Mouse (Mus musculus): ENCODE measurements around the gene Gm10647. TPM values are rescaled to one million over a fixed set of nuclear protein-coding genes. Genes with fewer than 3 reads are reported as not detected.
A peak's percentile ranks its signal among the peaks of the same experiment; 100 is the strongest.

Gm10647 gene
- polyA plus RNA-seq, 1 experiment = not detected

DNA sequence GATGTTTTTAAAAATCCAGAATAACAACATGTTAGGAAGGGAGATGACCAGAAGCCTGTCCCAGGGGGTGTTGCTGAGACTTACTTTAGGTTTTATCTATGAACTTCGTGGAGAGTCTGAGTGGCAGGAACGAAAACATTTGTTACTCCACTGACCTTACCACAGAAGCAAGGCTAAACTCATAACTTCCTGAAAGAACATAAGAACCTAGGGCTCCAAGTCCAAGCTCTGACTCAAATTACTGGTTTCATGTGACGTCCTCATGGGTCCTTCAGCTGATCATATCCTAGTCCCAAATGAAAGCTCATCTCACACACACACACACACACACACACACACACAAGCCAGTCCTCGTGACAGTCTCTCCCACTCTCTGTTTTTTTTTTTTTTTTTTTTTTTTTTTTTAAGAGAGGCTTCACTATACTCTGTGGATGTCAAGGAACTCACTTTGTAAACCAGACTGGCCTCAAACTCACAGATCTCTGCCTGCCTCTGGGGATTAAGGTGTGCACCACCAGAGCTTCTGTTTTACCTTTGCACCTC lies 35.6 kb downstream of the Gm10647 start:
- no peak overlapping the region for H3K4me3 ChIP-seq (ENCODE audit: insufficient read depth, poor library complexity, severe bottlenecking)
- TF ChIP-seq MYOG (IDR thresholded peaks at IDR 0.05; ENCODE audit: control insufficient read depth, extremely low read depth, insufficient read length) (no peak), MAX (IDR thresholded peaks at IDR 0.05) (no peak), MYOD1 (IDR thresholded peaks at IDR 0.05; ENCODE audit: control insufficient read depth, insufficient read length, low read depth) (no peak), USF1 (IDR thresholded peaks at IDR 0.05; ENCODE audit: low read depth) (no peak), CTCF (IDR thresholded peaks at IDR 0.05; ENCODE audit: control insufficient read depth, insufficient read depth, insufficient read length) (no peak), FOSL1 (IDR thresholded peaks at IDR 0.05; ENCODE audit: insufficient read depth, low read length, poor library complexity, severe bottlenecking) (no peak), CEBPB (IDR thresholded peaks at IDR 0.05; ENCODE audit: low read depth) (no peak)
- no peaks in the 10 kb centered on the region for H3K27me3 ChIP-seq (ENCODE audit: control insufficient read depth, insufficient read depth, insufficient read length)
- H3K36me3 ChIP-seq (ENCODE audit: control insufficient read depth, insufficient read depth) = no peaks in the 10 kb centered on the region
- no peak overlapping the region for H3ac ChIP-seq (ENCODE audit: control insufficient read depth, insufficient read length, low read depth)
- H3K79me2 ChIP-seq (ENCODE audit: control insufficient read depth, insufficient read depth) = no peaks in the 10 kb centered on the region
- H3K79me3 ChIP-seq (ENCODE audit: low read depth) = no peaks in the 10 kb centered on the region

DNA sequence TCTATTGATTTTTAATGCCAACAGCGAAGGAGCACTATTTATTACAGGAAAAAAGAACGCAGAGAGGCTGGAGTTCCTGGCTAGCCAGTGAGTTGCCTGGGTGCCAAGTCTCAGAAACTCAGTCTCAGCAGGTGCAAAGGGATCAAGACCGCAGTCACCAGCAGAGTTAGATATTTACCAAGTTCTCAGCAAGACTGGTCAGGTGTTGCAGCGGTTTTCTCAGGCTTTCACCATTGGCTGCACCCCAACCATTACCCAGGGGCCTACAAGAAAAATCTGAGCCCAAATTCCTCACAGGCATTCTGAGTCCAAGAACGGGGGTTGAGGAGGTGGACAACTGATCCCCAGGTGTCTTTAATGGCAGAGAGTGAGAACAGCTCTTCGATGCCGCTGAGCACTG lies 37.0 kb downstream of the Gm10647 start:
- no peak for TF ChIP-seq MYOD1 (IDR thresholded peaks at IDR 0.05; ENCODE audit: control insufficient read depth, insufficient read length, low read depth)
- TF ChIP-seq MYOG (IDR thresholded peaks at IDR 0.05; ENCODE audit: control insufficient read depth, extremely low read depth, insufficient read length) = no peak
- no peak for TF ChIP-seq CEBPB (IDR thresholded peaks at IDR 0.05; ENCODE audit: low read depth)
- no peak for TF ChIP-seq FOSL1 (IDR thresholded peaks at IDR 0.05; ENCODE audit: insufficient read depth, low read length, poor library complexity, severe bottlenecking)
- Histone ChIP-seq H3K79me2 (ENCODE audit: control insufficient read depth, insufficient read depth) (no peaks in the 10 kb centered on the region), H3K36me3 (ENCODE audit: control insufficient read depth, insufficient read depth) (no peaks in the 10 kb centered on the region), H3K27me3 (ENCODE audit: control insufficient read depth, insufficient read depth, insufficient read length) (no peaks in the 10 kb centered on the region), H3K79me3 (ENCODE audit: low read depth) (no peaks in the 10 kb centered on the region), H3ac (ENCODE audit: control insufficient read depth, insufficient read length, low read depth) (no peak overlapping the region), H3K4me3 (ENCODE audit: insufficient read depth, poor library complexity, severe bottlenecking) (no peak overlapping the region)

DNA sequence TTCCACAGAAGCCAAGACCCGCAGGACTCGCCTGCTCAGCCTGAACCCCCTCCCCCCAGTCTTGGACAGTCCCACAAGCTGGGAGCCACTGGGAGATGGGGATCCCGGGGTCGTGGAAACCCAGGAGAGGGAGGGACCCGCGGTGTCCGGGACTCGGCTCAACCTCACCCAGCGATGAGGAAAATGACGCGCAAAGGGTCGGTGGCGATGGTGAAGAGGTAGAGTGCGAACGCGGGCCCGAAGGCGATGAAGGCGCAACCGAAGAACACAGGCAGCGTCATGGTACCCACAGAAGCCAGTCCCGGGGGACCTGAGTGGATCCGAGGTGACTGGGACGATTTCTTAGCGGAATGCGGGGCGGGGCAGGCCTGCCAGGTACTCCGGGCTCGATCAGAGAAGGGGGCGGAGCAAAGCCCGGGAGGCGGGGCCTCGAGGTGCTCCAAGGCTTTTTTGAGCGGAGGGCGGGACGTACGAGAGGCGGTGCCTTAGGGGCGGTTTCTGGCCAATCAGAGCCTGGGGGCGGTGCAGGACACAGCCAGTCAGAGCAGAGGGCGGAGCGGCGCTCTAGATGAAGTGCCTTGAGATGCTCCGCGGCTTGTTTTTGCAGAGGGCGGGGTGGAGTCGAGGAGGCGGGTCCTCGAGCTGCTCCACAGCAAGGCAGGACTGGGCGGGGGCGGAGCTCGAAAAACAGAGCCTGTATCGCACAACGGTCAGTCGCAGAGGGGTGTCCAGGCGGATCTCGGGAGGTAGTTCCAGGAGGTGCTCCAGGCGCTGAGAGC lies 37.7 kb downstream of the Gm10647 start, which contains the start of gene Aph1c:
Aph1c (minus strand) TSS at position 409 of the 779 bp plus-strand sequence.
- Histone ChIP-seq H3ac (ENCODE audit: control insufficient read depth, insufficient read length, low read depth) (peak within 1 kb of the TSS; percentile 5), H3K27me3 (ENCODE audit: control insufficient read depth, insufficient read depth, insufficient read length) (no peaks in the 10 kb centered on the region)
- TF ChIP-seq USF1 (IDR thresholded peaks at IDR 0.05; ENCODE audit: low read depth) (no peak), CEBPB (IDR thresholded peaks at IDR 0.05; ENCODE audit: low read depth) (no peak), CTCF (IDR thresholded peaks at IDR 0.05; ENCODE audit: control insufficient read depth, insufficient read depth, insufficient read length) (no peak), FOSL1 (IDR thresholded peaks at IDR 0.05; ENCODE audit: insufficient read depth, low read length, poor library complexity, severe bottlenecking) (no peak), MYOG (IDR thresholded peaks at IDR 0.05; ENCODE audit: control insufficient read depth, extremely low read depth, insufficient read length) (no peak), MYOD1 (IDR thresholded peaks at IDR 0.05; ENCODE audit: control insufficient read depth, insufficient read length, low read depth) (no peak), MAX (IDR thresholded peaks at IDR 0.05) (no peak)

GRCm38 (mm10) chr9:66835097-66835480 lies 38.2 kb downstream of the Gm10647 start:
- TF ChIP-seq MYOG (IDR thresholded peaks at IDR 0.05; ENCODE audit: control insufficient read depth, extremely low read depth, insufficient read length) = no peak
- peak; percentile 11 for TF ChIP-seq MAX (IDR thresholded peaks at IDR 0.05)
- no peaks in the 10 kb centered on the region for H3K27me3 ChIP-seq (ENCODE audit: control insufficient read depth, insufficient read depth, insufficient read length)
- no peaks in the 10 kb centered on the region for H3K79me3 ChIP-seq (ENCODE audit: low read depth)
- no peaks in the 10 kb centered on the region for H3K36me3 ChIP-seq (ENCODE audit: control insufficient read depth, insufficient read depth)
- H3K4me3 ChIP-seq (ENCODE audit: insufficient read depth, poor library complexity, severe bottlenecking) = peak overlapping the region; percentile 11
- H3ac ChIP-seq (ENCODE audit: control insufficient read depth, insufficient read length, low read depth) = peak overlapping the region; percentile 5
- H3K79me2 ChIP-seq (ENCODE audit: control insufficient read depth, insufficient read depth) = no peaks in the 10 kb centered on the region

More for the DNA sequence above, 37.7 kb downstream of the Gm10647 start, which contains the start of gene Aph1c:
- Histone ChIP-seq H3K36me3 (ENCODE audit: control insufficient read depth, insufficient read depth) (no peaks in the 10 kb centered on the region), H3K79me2 (ENCODE audit: control insufficient read depth, insufficient read depth) (no peaks in the 10 kb centered on the region), H3K4me3 (ENCODE audit: insufficient read depth, poor library complexity, severe bottlenecking) (peak within 1 kb of the TSS; percentile 26), H3K79me3 (ENCODE audit: low read depth) (no peaks in the 10 kb centered on the region)

- TF ChIP-seq MAX (IDR thresholded peaks at IDR 0.05) = no peak
- no peak for TF ChIP-seq MYOD1 (IDR thresholded peaks at IDR 0.05; ENCODE audit: control insufficient read depth, insufficient read length, low read depth)
- TF ChIP-seq FOSL1 (IDR thresholded peaks at IDR 0.05; ENCODE audit: insufficient read depth, low read length, poor library complexity, severe bottlenecking) = no peak
- TF ChIP-seq MYOG (IDR thresholded peaks at IDR 0.05; ENCODE audit: control insufficient read depth, extremely low read depth, insufficient read length) = no peak
- no peak for TF ChIP-seq CEBPB (IDR thresholded peaks at IDR 0.05; ENCODE audit: low read depth)
- TF ChIP-seq CTCF (IDR thresholded peaks at IDR 0.05; ENCODE audit: control insufficient read depth, insufficient read depth, insufficient read length) = no peak
- H3K4me3 ChIP-seq (ENCODE audit: insufficient read depth, poor library complexity, severe bottlenecking) = no peak overlapping the region
These were observed 50.0 kb downstream of the Gm10647 start for GRCm38 (mm10) chr9:66846822-66847221.

More at GRCm38 (mm10) chr9:66846822-66847221, 50.0 kb downstream of the Gm10647 start:
- Histone ChIP-seq H3ac (ENCODE audit: control insufficient read depth, insufficient read length, low read depth) (no peak overlapping the region), H3K27me3 (ENCODE audit: control insufficient read depth, insufficient read depth, insufficient read length) (no peaks in the 10 kb centered on the region), H3K79me2 (ENCODE audit: control insufficient read depth, insufficient read depth) (no peaks in the 10 kb centered on the region), H3K36me3 (ENCODE audit: control insufficient read depth, insufficient read depth) (peaks cover 9% of the 10 kb centered on the region), H3K79me3 (ENCODE audit: low read depth) (no peaks in the 10 kb centered on the region)

Other genes with a start within 250 kb of the Gm10647 start
- 12.1 TPM for gene Usp3, start 203.9 kb upstream of the Gm10647 start, polyA plus RNA-seq (2012; fragmentation: generic; extraction: Trizol)
- gene Car12, start 83.4 kb upstream of the Gm10647 start, polyA plus RNA-seq (2012; fragmentation: generic; extraction: Trizol) = 0.06 TPM
- 3.2 TPM for gene Aph1b, start 1.5 kb upstream of the Gm10647 start, polyA plus RNA-seq (2012; fragmentation: generic; extraction: Trizol)
- 0.49 TPM for gene Aph1c, start 37.7 kb downstream of the Gm10647 start, polyA plus RNA-seq (2012; fragmentation: generic; extraction: Trizol)
- gene Rab8b, start 122.6 kb downstream of the Gm10647 start, polyA plus RNA-seq (2012; fragmentation: generic; extraction: Trizol) = 4.1 TPM
- 1,028 TPM for gene Rps27l, start 149.0 kb downstream of the Gm10647 start, polyA plus RNA-seq (2012; fragmentation: generic; extraction: Trizol)
- 7.5 TPM for gene Lactb, start 178.4 kb downstream of the Gm10647 start, polyA plus RNA-seq (2012; fragmentation: generic; extraction: Trizol)

Data from C2C12 (cell line).